Mouse (Mus musculus): Measurements from ENCODE around the gene Fdx1. TPM values are rescaled to one million over a fixed set of nuclear protein-coding genes. Genes with fewer than 3 reads are reported as not detected.

The Fdx1 gene
- polyA plus RNA-seq, 1 experiment from 2014 or later: 135 TPM

DNA sequence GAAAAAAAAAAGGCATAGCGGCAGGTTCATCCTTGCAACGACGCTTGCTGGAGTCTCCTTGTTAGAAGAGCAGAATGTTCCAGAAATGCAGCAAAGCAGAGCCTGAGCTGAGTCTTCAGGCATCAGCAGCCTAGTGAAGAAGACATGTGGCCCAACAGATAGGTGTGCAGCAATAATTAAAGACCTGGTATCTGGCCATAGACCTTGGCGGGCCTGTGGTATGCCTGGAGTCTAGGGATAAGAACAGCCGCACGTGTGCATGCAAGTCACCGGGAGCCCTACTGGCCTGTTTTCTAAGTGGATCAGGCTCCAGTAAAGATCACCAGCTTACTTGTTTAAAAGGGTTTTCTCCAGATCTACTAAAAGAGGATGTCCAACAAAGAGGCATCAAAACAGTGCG is 36.7 kb downstream of the Fdx1 start:
- 82% methylated on average over 8 of the region's 8 CpGs for WGBS (ENCODE audit: insufficient replicate concordance)
- H3K4me2 ChIP-seq (ENCODE audit: low read depth, low read length): no peak overlapping the region
- DNase-seq: no peak
- no peaks in the 10 kb centered on the region for H3K27me3 ChIP-seq (ENCODE audit: insufficient read depth, low read length)
- ATAC-seq: no peak
- no peak overlapping the region for H3K9ac ChIP-seq (replicated peaks)
- H3K4me3 ChIP-seq (ENCODE audit: low read depth, low read length): no peak overlapping the region
- H3K9me3 ChIP-seq (ENCODE audit: low read length): no peaks in the 10 kb centered on the region
- 0 out of 2 replicates have a peak, but pooled peaks cover 4% of the 10 kb centered on the region for H3K4me1 ChIP-seq (ENCODE audit: insufficient read depth)
- no peaks in the 10 kb centered on the region for H3K36me3 ChIP-seq (replicated peaks; ENCODE audit: insufficient read depth, low read length)
- H3K27ac ChIP-seq (ENCODE audit: low read depth): no peak overlapping the region
- no peak for TF ChIP-seq CTCF (IDR thresholded peaks at IDR 0.05; ENCODE audit: low read depth)

DNA sequence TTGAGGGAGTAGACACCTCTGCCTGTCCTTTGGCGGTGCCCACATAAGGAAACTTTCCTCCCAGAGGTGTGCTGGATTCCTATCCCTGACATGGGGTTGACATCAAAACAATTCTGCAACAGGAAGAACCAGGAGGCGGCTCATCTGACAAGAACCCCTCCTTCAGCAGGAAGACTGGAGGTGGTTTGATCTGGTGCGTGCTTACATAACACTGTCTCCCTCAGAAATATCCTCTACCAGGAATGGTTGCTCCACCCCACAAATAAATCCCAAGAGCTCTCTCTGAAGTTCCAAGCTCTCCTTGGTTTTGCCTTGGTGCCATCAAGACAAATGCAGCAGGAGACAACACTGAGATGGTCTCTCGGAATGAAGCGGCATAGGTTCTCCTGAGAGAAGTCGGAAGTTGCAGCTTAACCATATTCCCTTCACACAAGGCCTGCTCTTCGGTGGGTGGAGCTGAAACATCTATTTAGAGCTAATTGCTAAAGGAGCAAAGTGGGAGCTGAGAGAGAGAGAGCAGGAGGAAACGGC is 38.7 kb downstream of the Fdx1 start:
- TF ChIP-seq EP300 (IDR thresholded peaks at IDR 0.05; ENCODE audit: low read depth) (no peak), CTCF (IDR thresholded peaks at IDR 0.05; ENCODE audit: low read depth) (no peak)
- no peak overlapping the region for H3K27ac ChIP-seq (ENCODE audit: low read depth)
- no peak overlapping the region for H3K4me2 ChIP-seq (ENCODE audit: low read depth, low read length)
- H3K9ac ChIP-seq (replicated peaks): no peak overlapping the region
- H3K36me3 ChIP-seq (replicated peaks; ENCODE audit: insufficient read depth, low read length): no peaks in the 10 kb centered on the region
- 68% methylated on average over 8 of the region's 8 CpGs for WGBS (ENCODE audit: insufficient replicate concordance)
- DNase-seq (no peak), ATAC-seq (no peak)
- H3K4me1 ChIP-seq (ENCODE audit: insufficient read depth): no peaks in the 10 kb centered on the region
- no peaks in the 10 kb centered on the region for H3K27me3 ChIP-seq (ENCODE audit: insufficient read depth, low read length)
- H3K9me3 ChIP-seq (ENCODE audit: low read length): no peaks in the 10 kb centered on the region
- H3K4me3 ChIP-seq (ENCODE audit: low read depth, low read length): no peak overlapping the region

DNA sequence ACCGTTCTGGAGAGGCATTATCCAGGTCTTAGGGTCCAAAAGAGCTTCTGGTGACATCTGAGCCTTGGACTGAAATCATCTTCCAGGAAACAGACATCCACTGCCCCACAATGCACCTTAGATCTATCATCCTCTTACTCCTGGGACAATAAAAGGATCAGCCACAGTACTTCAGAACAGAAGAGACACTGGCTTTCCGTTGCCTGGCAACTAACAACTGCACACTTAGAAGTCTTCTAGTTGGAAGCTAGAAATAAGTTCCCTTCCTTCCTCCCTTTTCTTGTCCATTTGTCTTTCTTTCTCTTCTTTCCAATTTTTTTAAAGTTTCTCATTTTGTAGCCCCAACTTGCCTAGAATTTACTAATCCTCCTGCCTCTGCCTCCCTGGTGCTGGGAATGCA is 40.6 kb downstream of the Fdx1 start:
- no peak overlapping the region for H3K9ac ChIP-seq (replicated peaks)
- H3K4me2 ChIP-seq (ENCODE audit: low read depth, low read length): no peak overlapping the region
- WGBS (ENCODE audit: insufficient replicate concordance): 78% methylated on average over 2 of the region's 2 CpGs
- no peaks in the 10 kb centered on the region for H3K9me3 ChIP-seq (ENCODE audit: low read length)
- TF ChIP-seq CTCF (IDR thresholded peaks at IDR 0.05; ENCODE audit: low read depth) (no peak), EP300 (IDR thresholded peaks at IDR 0.05; ENCODE audit: low read depth) (no peak)
- no peaks in the 10 kb centered on the region for H3K36me3 ChIP-seq (replicated peaks; ENCODE audit: insufficient read depth, low read length)
- H3K27me3 ChIP-seq (ENCODE audit: insufficient read depth, low read length): no peaks in the 10 kb centered on the region
- H3K27ac ChIP-seq (ENCODE audit: low read depth): no peak overlapping the region
- no peak overlapping the region for H3K4me3 ChIP-seq (ENCODE audit: low read depth, low read length)
- H3K4me1 ChIP-seq (ENCODE audit: insufficient read depth): no peaks in the 10 kb centered on the region
- DNase-seq (no peak), ATAC-seq (no peak)

DNA sequence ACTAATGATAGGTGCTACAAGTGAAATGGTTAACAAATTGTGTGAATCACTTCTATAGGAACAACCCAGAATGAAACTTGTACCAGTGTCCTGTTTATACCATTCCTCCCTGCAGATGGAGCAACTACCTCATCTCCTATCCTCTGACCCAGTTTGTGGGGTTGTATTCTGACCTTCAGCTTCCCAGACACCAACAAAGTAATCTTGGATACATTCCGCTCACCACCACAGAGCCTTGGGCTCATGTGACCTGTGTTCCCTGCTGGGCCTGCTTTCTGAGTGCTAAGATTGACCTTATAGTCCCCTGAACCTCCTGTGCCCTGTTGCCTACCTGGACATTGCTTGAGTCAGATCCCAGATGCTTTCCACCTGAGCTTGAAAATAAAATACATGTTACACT is 47.8 kb downstream of the Fdx1 start:
- WGBS (ENCODE audit: insufficient replicate concordance): 74% methylated on average over 1 of the region's 1 CpGs

DNA sequence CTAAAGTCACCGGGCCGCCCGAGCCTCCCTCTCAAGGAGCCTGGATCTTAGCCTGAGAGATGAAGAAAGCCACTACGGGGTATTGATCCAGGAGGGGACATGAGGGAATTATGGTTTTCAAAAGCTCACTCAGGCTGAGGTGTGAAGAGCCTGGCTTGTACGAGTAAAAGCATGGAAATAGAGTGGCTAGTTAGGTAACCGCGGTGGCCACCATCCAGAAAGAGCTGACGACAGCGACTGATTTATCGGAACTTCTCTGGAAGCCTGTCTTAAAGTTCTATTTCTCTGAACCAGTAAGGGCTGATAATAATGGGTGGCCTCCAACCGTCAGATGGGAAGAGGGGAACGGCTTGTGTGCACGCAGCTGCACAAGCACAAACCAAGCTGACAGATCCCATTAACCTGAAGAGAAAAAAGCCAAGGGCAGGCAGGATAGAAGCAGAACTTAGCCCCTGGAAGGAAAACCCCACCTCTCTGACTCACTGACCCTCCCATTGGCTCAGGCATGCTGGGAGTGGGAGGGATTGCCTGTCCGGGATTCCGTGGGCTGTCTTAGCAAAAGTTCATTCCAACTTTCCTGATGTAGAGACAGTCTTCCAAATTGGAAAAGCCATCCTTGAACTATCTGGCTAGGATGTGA is 48.8 kb downstream of the Fdx1 start:
- no peaks in the 10 kb centered on the region for H3K9me3 ChIP-seq (ENCODE audit: low read length)
- WGBS (ENCODE audit: insufficient replicate concordance): 75% methylated on average over 15 of the region's 15 CpGs
- no peaks in the 10 kb centered on the region for H3K27me3 ChIP-seq (ENCODE audit: insufficient read depth, low read length)
- no peak overlapping the region for H3K4me3 ChIP-seq (ENCODE audit: low read depth, low read length)
- ATAC-seq: no peak
- no peak overlapping the region for H3K9ac ChIP-seq (replicated peaks)
- H3K27ac ChIP-seq (ENCODE audit: low read depth): no peak overlapping the region
- no peaks in the 10 kb centered on the region for H3K4me1 ChIP-seq (ENCODE audit: insufficient read depth)
- no peak overlapping the region for H3K4me2 ChIP-seq (ENCODE audit: low read depth, low read length)
- no peak for DNase-seq
- TF ChIP-seq CTCF (IDR thresholded peaks at IDR 0.05; ENCODE audit: low read depth) (no peak), EP300 (IDR thresholded peaks at IDR 0.05; ENCODE audit: low read depth) (no peak)
- no peaks in the 10 kb centered on the region for H3K36me3 ChIP-seq (replicated peaks; ENCODE audit: insufficient read depth, low read length)

More for the DNA sequence above, 47.8 kb downstream of the Fdx1 start:
- TF ChIP-seq CTCF (IDR thresholded peaks at IDR 0.05; ENCODE audit: low read depth) (no peak), EP300 (IDR thresholded peaks at IDR 0.05; ENCODE audit: low read depth) (no peak)
- no peaks in the 10 kb centered on the region for H3K9me3 ChIP-seq (ENCODE audit: low read length)
- no peak overlapping the region for H3K4me3 ChIP-seq (ENCODE audit: low read depth, low read length)
- H3K27me3 ChIP-seq (ENCODE audit: insufficient read depth, low read length): no peaks in the 10 kb centered on the region
- H3K36me3 ChIP-seq (replicated peaks; ENCODE audit: insufficient read depth, low read length): no peaks in the 10 kb centered on the region
- no peak for ATAC-seq
- H3K4me1 ChIP-seq (ENCODE audit: insufficient read depth): no peaks in the 10 kb centered on the region
- H3K9ac ChIP-seq (replicated peaks): no peak overlapping the region
- DNase-seq: no peak
- H3K4me2 ChIP-seq (ENCODE audit: low read depth, low read length): no peak overlapping the region
- no peak overlapping the region for H3K27ac ChIP-seq (ENCODE audit: low read depth)

DNA sequence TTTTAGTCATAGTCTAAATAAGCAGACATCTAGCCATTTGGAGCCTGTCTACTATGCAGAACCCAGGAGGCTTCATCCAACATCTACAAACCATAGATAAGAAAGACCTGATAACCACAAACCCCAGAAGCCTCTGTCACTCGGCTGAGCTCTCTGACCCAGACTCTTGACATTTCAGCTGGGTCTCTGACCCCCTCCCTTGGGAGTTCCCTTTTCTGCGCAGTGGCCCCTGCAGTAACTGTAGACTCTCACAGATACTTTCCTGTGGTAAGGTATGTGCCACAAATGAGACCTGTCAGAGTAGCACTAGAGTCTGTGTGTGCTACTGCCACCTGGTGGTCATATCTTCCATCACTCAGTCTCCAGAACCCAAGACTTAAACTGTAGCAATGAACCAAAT is 54.5 kb downstream of the Fdx1 start:
- Histone ChIP-seq H3K27me3 (ENCODE audit: insufficient read depth, low read length) (no peaks in the 10 kb centered on the region), H3K4me1 (ENCODE audit: insufficient read depth) (no peaks in the 10 kb centered on the region), H3K4me2 (ENCODE audit: low read depth, low read length) (no peak overlapping the region), H3K9ac (replicated peaks) (no peak overlapping the region), H3K4me3 (ENCODE audit: low read depth, low read length) (no peak overlapping the region), H3K36me3 (replicated peaks; ENCODE audit: insufficient read depth, low read length) (no peaks in the 10 kb centered on the region), H3K27ac (ENCODE audit: low read depth) (no peak overlapping the region), H3K9me3 (ENCODE audit: low read length) (no peaks in the 10 kb centered on the region)
- 3% methylated on average over 2 of the region's 2 CpGs for WGBS (ENCODE audit: insufficient replicate concordance)
- DNase-seq (peak; percentile 70), ATAC-seq (peak; percentile 29; the same call in 1 of the 2 replicates)
- TF ChIP-seq EP300 (IDR thresholded peaks at IDR 0.05; ENCODE audit: low read depth) (no peak), CTCF (IDR thresholded peaks at IDR 0.05; ENCODE audit: low read depth) (peak; percentile 90)
